Mouse (Mus musculus): ENCODE measurements around the gene Asap2. TPM values are rescaled to one million over a fixed set of nuclear protein-coding genes. Genes with fewer than 3 reads are reported as not detected.

Gene Asap2
- polyA plus RNA-seq (2012; rRNA removed): 16.7 and 17.2 TPM in 2 replicates

GRCm38 (mm10) chr12:20990132-20990531, at the start of gene Asap2:
TSS of gene Asap2 (plus strand) at chr12:20990459.

GRCm38 (mm10) chr12:21284761-21285441, 294.6 kb downstream of the Asap2 start, which contains the start of gene Cpsf3:
TSS of gene Cpsf3 (plus strand) at chr12:21285391.

GRCm38 (mm10) chr12:21286243-21286622, 296.0 kb downstream of the Asap2 start, which contains the start of gene Itgb1bp1:
TSS of gene Itgb1bp1 (minus strand) at chr12:21286284.

GRCm38 (mm10) chr12:21315923-21316868, 325.9 kb downstream of the Asap2 start, which contains the start of gene Iah1:
TSS of gene Iah1 (plus strand) at chr12:21316389.

